Mouse (Mus musculus): ENCODE data around the gene Eif2ak3.

The Eif2ak3 gene

GRCm38 (mm10) chr6:70887993-70888392 lies 43.7 kb downstream of the Eif2ak3 start:
- in situ Hi-C loops (cut with MboI, MseI), result no loop called here

DNA sequence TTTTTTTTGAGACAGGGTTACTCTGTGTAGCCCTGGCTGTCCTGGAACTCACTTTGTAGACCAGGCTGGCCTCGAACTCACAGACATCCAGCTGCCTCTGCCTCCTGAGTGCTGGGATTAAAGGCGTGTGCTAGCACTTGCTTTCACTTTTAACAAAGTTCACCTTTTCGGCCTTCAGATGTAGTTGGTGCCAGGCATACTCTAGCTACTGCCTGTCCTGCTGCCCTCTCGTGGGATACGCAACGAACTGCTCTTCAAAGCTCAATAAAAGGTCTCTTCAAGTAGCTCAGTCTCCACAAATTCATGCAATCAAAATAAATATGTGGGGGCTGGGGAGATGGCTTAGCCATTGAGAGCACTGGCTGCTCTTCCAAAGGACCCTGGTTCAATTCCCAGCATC lies 53.9 kb downstream of the Eif2ak3 start:
- in situ Hi-C loops (cut with MboI, MseI), result loop anchor here in 1 of 2 experiments (10.0 kb wide), 1 partner anchor 183 kb away; no protein-coding TSS in a partner anchor

DNA sequence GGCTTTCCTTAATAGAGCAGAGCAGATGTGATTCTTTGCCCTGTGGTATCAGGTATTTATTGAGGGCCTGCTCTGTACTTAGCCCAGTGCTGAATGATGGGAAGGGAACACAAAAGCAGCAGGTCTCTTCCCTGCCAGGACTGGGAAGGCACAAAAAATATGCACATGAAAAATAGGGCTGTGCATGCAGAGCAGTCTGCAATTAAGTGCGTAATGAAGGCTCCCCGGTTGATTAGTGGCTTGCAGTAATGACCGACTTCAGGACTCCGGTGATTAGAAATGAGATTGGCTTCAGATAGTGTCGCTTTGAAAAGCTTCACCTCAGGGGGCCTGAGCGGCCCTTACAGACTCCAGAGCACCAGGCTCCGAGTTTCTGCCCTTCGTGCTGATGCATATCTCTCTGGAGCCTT lies 55.3 kb downstream of the Eif2ak3 start:
- in situ Hi-C loops (cut with MboI, MseI), result loop anchor here in 1 of 2 experiments (10.0 kb wide), 1 partner anchor 185 kb away; no protein-coding TSS in a partner anchor

DNA sequence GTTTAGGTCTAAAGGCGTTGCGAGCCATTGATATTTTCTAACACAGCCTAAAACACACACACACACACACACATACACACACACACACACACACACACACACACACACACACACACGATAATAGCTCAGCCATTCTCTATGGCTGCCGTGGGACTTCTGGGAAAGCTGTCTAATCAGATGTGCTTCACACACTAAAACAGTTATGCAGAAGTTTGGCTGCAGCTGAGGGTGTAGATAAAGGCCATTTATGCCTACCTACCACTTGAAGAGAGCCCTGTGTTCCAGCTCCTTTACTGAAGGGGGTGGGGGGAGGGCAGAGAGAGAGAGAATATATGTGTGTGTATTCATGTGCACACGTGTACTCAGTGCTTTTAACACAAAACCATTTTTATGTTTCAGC lies 59.4 kb downstream of the Eif2ak3 start:
- in situ Hi-C loops (cut with MboI, MseI), result no loop called here

DNA sequence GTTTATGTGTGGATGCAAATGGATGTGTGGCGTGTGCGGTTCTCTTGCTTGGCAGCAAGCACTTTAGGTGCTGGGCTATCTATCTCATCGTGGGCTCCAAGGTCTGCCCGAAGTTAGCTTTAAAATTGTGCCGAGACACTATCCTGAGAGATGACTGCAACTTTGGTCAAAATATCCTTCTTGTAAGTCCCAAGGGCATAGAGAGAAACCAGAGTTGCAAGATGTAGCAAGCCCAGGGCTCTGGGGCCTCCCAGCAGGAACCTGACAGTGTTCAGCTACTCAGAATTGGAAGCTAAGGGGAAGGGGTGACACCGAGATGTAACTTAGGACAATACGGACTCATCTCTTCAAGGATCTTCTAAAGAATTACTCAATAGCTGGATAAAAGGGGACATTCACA lies 65.3 kb downstream of the Eif2ak3 start:
- in situ Hi-C loops (cut with MboI, MseI), result no loop called here

- in situ Hi-C loops (cut with MboI, MseI), result no loop called here
Observed at GRCm38 (mm10) chr6:70910285-70910684, 66.0 kb downstream of the Eif2ak3 start.

GRCm38 (mm10) chr6:70911668-70912395 lies 67.5 kb downstream of the Eif2ak3 start:
- in situ Hi-C loops (cut with MboI, MseI), result no loop called here

DNA sequence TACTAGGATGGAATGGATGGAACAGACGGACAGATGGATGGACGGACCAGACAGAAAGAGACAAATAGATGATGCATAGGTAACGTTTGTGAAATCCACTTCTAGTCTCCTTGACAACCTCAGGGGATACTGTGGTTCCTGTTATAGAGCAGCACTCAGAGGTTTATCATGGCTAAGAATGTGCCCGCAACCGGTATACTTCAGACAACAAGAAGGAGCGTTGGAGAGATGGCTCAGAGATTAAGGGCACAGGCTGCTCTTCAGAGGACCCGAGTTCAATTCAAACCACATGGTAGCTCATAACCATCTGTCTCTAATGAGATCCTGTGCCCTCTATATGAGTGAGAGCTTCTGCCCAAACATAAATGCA lies 68.1 kb downstream of the Eif2ak3 start:
- in situ Hi-C loops (cut with MboI, MseI), result no loop called here

DNA sequence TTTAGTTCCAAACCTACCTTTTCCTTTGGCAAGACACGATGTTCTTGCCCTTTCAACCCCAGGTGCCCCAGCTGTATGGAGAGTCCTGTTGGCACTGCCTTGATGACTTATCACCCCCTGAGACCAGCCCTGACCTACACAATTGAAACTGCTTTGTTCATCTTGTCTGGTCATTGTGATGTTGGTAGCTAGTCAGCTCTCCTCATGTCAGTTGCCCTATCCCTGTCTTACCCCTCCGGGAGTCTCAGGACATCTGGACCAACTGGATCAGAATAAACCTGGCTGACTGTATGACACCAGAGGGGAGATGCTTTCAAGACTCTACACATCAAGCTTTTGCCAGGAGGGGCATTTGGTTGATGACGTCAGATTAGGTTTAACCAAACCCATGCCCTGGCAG lies 74.5 kb downstream of the Eif2ak3 start, which contains the start of gene Tex37:
Tex37 (minus strand) TSS at position 101 of the 400 bp plus-strand sequence.
- in situ Hi-C loops (cut with MboI, MseI), result no loop called here

GRCm38 (mm10) chr6:70921274-70922074 lies 77.2 kb downstream of the Eif2ak3 start:
- in situ Hi-C loops (cut with MboI, MseI), result no loop called here

GRCm38 (mm10) chr6:70931801-70932200 lies 87.5 kb downstream of the Eif2ak3 start:
- in situ Hi-C loops (cut with MboI, MseI), result no loop called here

DNA sequence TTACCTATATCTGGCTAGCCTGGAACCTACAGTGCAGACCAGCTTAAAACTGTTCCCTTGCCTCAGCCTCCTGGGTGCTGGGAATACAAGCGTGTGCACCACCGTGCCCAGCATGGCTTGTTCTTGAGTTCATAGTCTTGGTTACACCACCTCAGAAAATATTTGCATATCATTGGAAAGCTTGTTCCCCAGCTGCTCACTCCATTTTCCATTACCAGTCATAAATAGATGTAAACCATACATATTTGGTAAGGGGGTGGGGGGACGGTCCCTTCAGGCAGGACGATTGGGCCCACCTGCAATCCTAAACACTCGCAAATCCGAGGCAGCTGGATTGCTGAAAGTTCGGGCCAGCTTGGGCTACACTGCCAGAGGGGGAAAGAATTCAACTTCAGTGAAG lies 109.0 kb downstream of the Eif2ak3 start:
- in situ Hi-C loops (cut with MboI, MseI), result loop anchor here in 1 of 2 experiments (10.0 kb wide), 1 partner anchor 172 kb away; no protein-coding TSS in a partner anchor

GRCm38 (mm10) chr6:70954040-70954439 lies 109.7 kb downstream of the Eif2ak3 start:
- in situ Hi-C loops (cut with MboI, MseI), result loop anchor here in 1 of 2 experiments (10.0 kb wide), 1 partner anchor 171 kb away; no protein-coding TSS in a partner anchor

Measured in T-helper 17 cell (primary cell).